Mouse (Mus musculus) myocyte (in vitro differentiated cells): ENCODE data around the gene Mapkapk3. TPM values are rescaled to one million over a fixed set of nuclear protein-coding genes. Genes with fewer than 3 reads are reported as not detected.

ENCODE experiments used
- H3K27me3 ChIP-seq: one replicate; pipeline ENCODE4 v1.6.1; 2011; ENCODE audit not compliant: control insufficient read depth, insufficient read depth, insufficient read length
- H3K36me3 ChIP-seq: one replicate; pipeline ENCODE4 v1.6.1; 2011; ENCODE audit not compliant: control insufficient read depth, insufficient read depth
- H3K4me2 ChIP-seq: one replicate; pipeline ENCODE4 v1.6.1; 2011; ENCODE audit warnings: low read depth, control low read depth
- H3K4me3 ChIP-seq: one replicate; pipeline ENCODE4 v1.5.1; 2011; ENCODE audit warnings: mild to moderate bottlenecking, control low read depth, moderate library complexity
- H3K79me2 ChIP-seq: one replicate; pipeline ENCODE4 v1.6.1; 2011; ENCODE audit not compliant: control insufficient read depth, insufficient read depth
- H3ac ChIP-seq: one replicate; pipeline ENCODE4 v1.6.1; 2011; ENCODE audit not compliant: control insufficient read depth, insufficient read length
- CEBPB ChIP-seq: IDR thresholded peaks from 2 replicates; pipeline ENCODE4 v1.6.1; 2011; ENCODE audit warnings: mild to moderate bottlenecking, moderate library complexity; ENCODE audit not compliant: poor library complexity, insufficient read depth, severe bottlenecking
- E2F4 ChIP-seq: IDR thresholded peaks from one replicate; pipeline ENCODE4 v1.6.1; 2011; ENCODE audit warnings: mild to moderate bottlenecking, control low read depth, moderate library complexity; ENCODE audit not compliant: insufficient read depth
- MAX ChIP-seq: IDR thresholded peaks from one replicate; pipeline ENCODE4 v1.6.1; 2011; ENCODE audit warnings: low read depth, mild to moderate bottlenecking, control low read depth
- MYOD1 ChIP-seq, 3 experiments: IDR thresholded peaks; one replicate each; pipeline ENCODE4 v1.6.1; 2011; ENCODE audit warnings: control low read depth in 2 of 3, low read depth in 2 of 3, mild to moderate bottlenecking in 2 of 3, moderate library complexity in 1 of 3; ENCODE audit not compliant: insufficient read length in 2 of 3, control insufficient read depth in 1 of 3
- MYOG ChIP-seq, 3 experiments: IDR thresholded peaks; one replicate each; pipeline ENCODE4 v1.6.1; 2011; ENCODE audit warnings: control low read depth in 2 of 3, low read depth in 2 of 3, mild to moderate bottlenecking in 2 of 3; ENCODE audit not compliant: insufficient read length in 2 of 3, control insufficient read depth in 1 of 3, insufficient read depth in 1 of 3
- POLR2A ChIP-seq: IDR thresholded peaks from one replicate; pipeline ENCODE4 v1.6.1; 2011; ENCODE audit warnings: low read depth, mild to moderate bottlenecking, control low read depth, moderate library complexity; ENCODE audit not compliant: insufficient read length
- POLR2AphosphoS2 ChIP-seq: IDR thresholded peaks from one replicate; pipeline ENCODE4 v1.6.1; 2011; ENCODE audit warnings: low read depth, control low read depth; ENCODE audit not compliant: insufficient read length
- REST ChIP-seq: IDR thresholded peaks from one replicate; pipeline ENCODE4 v1.6.1; 2011; ENCODE audit warnings: mild to moderate bottlenecking, control low read depth, moderate library complexity; ENCODE audit not compliant: insufficient read depth, insufficient read length
- SRF ChIP-seq: IDR thresholded peaks from one replicate; pipeline ENCODE4 v1.6.1; 2011; ENCODE audit warnings: low read depth; ENCODE audit not compliant: control insufficient read depth, insufficient read length
- TCF12 ChIP-seq: IDR thresholded peaks from one replicate; pipeline ENCODE4 v1.6.1; 2011; ENCODE audit warnings: mild to moderate bottlenecking, control low read depth; ENCODE audit not compliant: poor library complexity, insufficient read depth, severe bottlenecking
- TCF3 ChIP-seq: IDR thresholded peaks from one replicate; pipeline ENCODE4 v1.6.1; 2011; ENCODE audit warnings: low read depth, control low read depth; ENCODE audit not compliant: insufficient read length
- USF1 ChIP-seq: IDR thresholded peaks from one replicate; pipeline ENCODE4 v1.6.1; 2011; ENCODE audit warnings: low read depth, mild to moderate bottlenecking, control low read depth, moderate library complexity
- polyA plus RNA-seq: library from polyadenylated mRNA; unstranded; fragments of >200 nt; fragmentation: generic; extraction: Trizol; gene quantifications from one replicate; pipeline ENCODE4 v1.2.1, GENCODE M21; 2012; ENCODE audit warnings: missing spikeins

Gene Mapkapk3
- polyA plus RNA-seq, 1 experiment: 3.9 TPM

DNA sequence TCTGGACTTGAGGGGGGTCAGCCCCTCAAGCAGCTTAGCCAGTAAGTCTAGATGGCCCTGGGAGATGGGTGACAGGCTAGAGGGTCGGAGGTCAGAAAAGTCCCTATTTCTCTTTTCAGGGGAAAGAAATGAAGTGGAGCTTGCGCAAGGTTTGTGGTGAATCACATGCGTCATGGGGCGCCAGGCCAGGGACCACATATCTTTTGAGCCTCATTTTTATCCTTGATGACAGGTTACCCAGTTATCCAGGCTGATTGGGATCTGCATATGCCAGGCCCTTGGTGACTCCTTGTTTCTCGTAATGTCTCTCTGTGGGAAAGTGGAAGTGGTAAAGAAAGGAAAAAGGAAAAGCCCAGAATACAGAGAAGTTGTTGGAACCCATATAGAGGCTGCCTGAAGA lies 25.8 kb downstream of the Mapkapk3 start:
- no peak overlapping the region for H3K4me2 ChIP-seq
- TF ChIP-seq TCF3 (no peak), REST (no peak), E2F4 (no peak), MYOD1 (IDR thresholded peaks at IDR 0.05; ENCODE audit: control insufficient read depth in 1 of 3, insufficient read length in 2 of 3, low read depth in 2 of 3) (no peak), MAX (no peak), CEBPB (peak; percentile 91)
- H3K27me3 ChIP-seq: no peaks in the 10 kb centered on the region
- no peaks in the 10 kb centered on the region for H3K79me2 ChIP-seq
- no peaks in the 10 kb centered on the region for H3K36me3 ChIP-seq
- no peak overlapping the region for H3K4me3 ChIP-seq
- no peak overlapping the region for H3ac ChIP-seq

DNA sequence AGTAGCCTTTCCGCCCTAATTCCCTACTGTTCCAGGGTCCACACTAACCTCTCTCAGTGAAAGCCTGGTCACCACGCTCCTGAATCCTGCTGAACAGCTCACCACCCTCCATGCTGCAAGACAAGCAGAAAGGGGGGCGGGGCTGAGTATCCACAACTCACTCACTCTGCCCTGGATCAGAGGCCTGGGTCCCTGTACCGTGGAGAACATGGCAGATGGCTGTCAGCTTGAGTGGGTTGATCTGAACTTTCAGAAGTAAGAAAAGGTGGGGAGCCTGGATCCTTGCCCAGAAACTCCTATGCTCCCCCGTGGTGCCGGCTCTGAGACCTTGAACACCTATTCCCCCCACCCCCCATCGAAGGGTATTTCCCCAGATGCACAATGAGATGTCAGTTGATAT lies 27.3 kb downstream of the Mapkapk3 start:
- H3K36me3 ChIP-seq: no peaks in the 10 kb centered on the region
- H3K79me2 ChIP-seq: no peaks in the 10 kb centered on the region
- no peak overlapping the region for H3ac ChIP-seq
- no peaks in the 10 kb centered on the region for H3K27me3 ChIP-seq
- no peak overlapping the region for H3K4me2 ChIP-seq
- TF ChIP-seq CEBPB (no peak), USF1 (no peak), E2F4 (no peak), MAX (no peak), MYOD1 (IDR thresholded peaks at IDR 0.05; ENCODE audit: control insufficient read depth in 1 of 3, insufficient read length in 2 of 3, low read depth in 2 of 3) (no peak), POLR2A (no peak), REST (no peak), SRF (no peak), TCF12 (no peak), TCF3 (no peak), MYOG (IDR thresholded peaks at IDR 0.05; ENCODE audit: control insufficient read depth in 1 of 3, insufficient read depth in 1 of 3, insufficient read length in 2 of 3, low read depth in 2 of 3) (no peak), POLR2AphosphoS2 (no peak)
- H3K4me3 ChIP-seq: no peak overlapping the region

- Histone ChIP-seq H3K4me3 (no peak overlapping the region), H3K4me2 (no peak overlapping the region), H3K27me3 (no peaks in the 10 kb centered on the region), H3K79me2 (no peaks in the 10 kb centered on the region), H3ac (no peak overlapping the region), H3K36me3 (no peaks in the 10 kb centered on the region)
- TF ChIP-seq CEBPB (no peak), POLR2AphosphoS2 (no peak), TCF3 (no peak), E2F4 (no peak), MYOD1 (IDR thresholded peaks at IDR 0.05; ENCODE audit: control insufficient read depth in 1 of 3, insufficient read length in 2 of 3, low read depth in 2 of 3) (no peak)
Measured at GRCm38 (mm10) chr9:107261792-107262191, 27.9 kb downstream of the Mapkapk3 start.

DNA sequence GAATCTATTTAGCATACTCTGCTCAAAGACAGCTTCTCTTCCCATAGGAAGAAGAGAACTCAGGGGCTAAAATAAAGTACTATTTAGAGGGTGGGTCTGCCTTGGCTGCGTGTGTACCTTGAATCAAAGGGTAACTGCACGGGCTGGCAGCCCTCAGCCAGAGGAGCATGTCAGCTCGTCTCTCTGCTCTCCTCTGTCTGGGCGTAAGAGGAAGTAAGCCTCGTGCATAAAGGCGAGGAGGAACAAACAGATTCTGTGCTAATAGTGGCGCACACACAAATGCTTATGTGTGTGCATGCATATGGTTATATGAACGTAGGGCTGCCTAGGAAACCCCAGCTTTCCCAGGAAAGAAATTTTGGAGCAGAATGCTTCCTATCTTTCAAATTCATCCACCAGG lies 28.8 kb downstream of the Mapkapk3 start:
- Histone ChIP-seq H3K4me2 (no peak overlapping the region), H3ac (no peak overlapping the region), H3K4me3 (no peak overlapping the region), H3K79me2 (no peaks in the 10 kb centered on the region), H3K27me3 (no peaks in the 10 kb centered on the region), H3K36me3 (no peaks in the 10 kb centered on the region)
- TF ChIP-seq MYOD1 (IDR thresholded peaks at IDR 0.05; ENCODE audit: control insufficient read depth in 1 of 3, insufficient read length in 2 of 3, low read depth in 2 of 3) (no peak), E2F4 (no peak), POLR2A (no peak), MAX (no peak), MYOG (IDR thresholded peaks at IDR 0.05; ENCODE audit: control insufficient read depth in 1 of 3, insufficient read depth in 1 of 3, insufficient read length in 2 of 3, low read depth in 2 of 3) (no peak), CEBPB (no peak), REST (no peak), TCF12 (no peak), TCF3 (no peak), SRF (no peak), USF1 (no peak), POLR2AphosphoS2 (no peak)

DNA sequence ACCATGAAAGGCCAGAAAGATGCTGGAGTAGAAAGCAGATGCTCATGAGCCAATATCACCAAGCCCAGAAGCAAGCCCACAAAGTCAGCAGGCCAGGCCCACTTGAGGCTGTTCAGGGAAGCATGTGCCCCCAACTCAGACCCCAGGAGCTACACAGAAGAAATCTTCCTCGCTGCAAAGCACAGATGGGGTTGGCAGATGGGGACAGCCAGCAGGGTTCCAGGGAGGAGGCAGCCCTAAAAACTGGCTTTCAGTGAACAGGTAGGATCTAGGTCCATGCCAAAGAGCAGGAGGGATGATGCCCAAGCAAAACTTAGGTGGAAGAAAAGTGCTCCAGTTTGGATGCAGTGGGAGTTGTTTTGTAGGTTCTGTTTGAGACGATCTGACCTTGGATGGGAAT lies 29.2 kb downstream of the Mapkapk3 start:
- TF ChIP-seq MAX (no peak), POLR2A (no peak), POLR2AphosphoS2 (no peak), E2F4 (no peak), MYOG (IDR thresholded peaks at IDR 0.05; ENCODE audit: control insufficient read depth in 1 of 3, insufficient read depth in 1 of 3, insufficient read length in 2 of 3, low read depth in 2 of 3) (no peak), TCF12 (no peak), SRF (no peak), MYOD1 (IDR thresholded peaks at IDR 0.05; ENCODE audit: control insufficient read depth in 1 of 3, insufficient read length in 2 of 3, low read depth in 2 of 3) (no peak), CEBPB (no peak), TCF3 (no peak), REST (no peak), USF1 (no peak)
- H3K4me2 ChIP-seq: no peak overlapping the region
- H3K36me3 ChIP-seq: no peaks in the 10 kb centered on the region

More for the DNA sequence above, 29.2 kb downstream of the Mapkapk3 start:
- no peak overlapping the region for H3K4me3 ChIP-seq
- no peak overlapping the region for H3ac ChIP-seq
- H3K27me3 ChIP-seq: no peaks in the 10 kb centered on the region
- no peaks in the 10 kb centered on the region for H3K79me2 ChIP-seq
